Mouse (Mus musculus) midbrain, embryonic 15.5 days (tissue): ENCODE measurements around the gene Mlec. TPM values are rescaled to one million over a fixed set of nuclear protein-coding genes. Genes with fewer than 3 reads are reported as not detected.

ENCODE experiments used
- ATAC-seq: fragments of 200-750 bp; cut with Nextera tagmentation; replicated peaks from 2 replicates; pipeline ENCODE4 v1.8.0; 2017; ENCODE audit warnings: moderate TSS enrichment
- H3K27ac ChIP-seq: fragments of 300-500 bp; sonication (generic); 2 replicates; pipeline ENCODE4 v1.5.1; 2015; ENCODE audit warnings: mild to moderate bottlenecking, inconsistent platforms
- H3K27me3 ChIP-seq: fragments of 300-500 bp; sonication (generic); replicated peaks from 2 replicates; pipeline ENCODE4 v1.6.1; 2015; ENCODE audit warnings: inconsistent platforms
- H3K36me3 ChIP-seq: fragments of 300-500 bp; sonication (generic); replicated peaks from 2 replicates; pipeline ENCODE4 v1.6.1; 2015; ENCODE audit warnings: inconsistent platforms
- H3K4me1 ChIP-seq: fragments of 300-500 bp; sonication (generic); 2 replicates; pipeline ENCODE4 v1.6.1; 2015; ENCODE audit warnings: inconsistent platforms
- H3K4me2 ChIP-seq: fragments of 300-500 bp; sonication (generic); 2 replicates; pipeline ENCODE4 v1.6.1; 2015; ENCODE audit warnings: inconsistent platforms, mild to moderate bottlenecking, moderate library complexity
- H3K4me3 ChIP-seq: fragments of 300-500 bp; sonication (generic); 2 replicates; pipeline ENCODE4 v1.5.1; 2015; ENCODE audit warnings: mild to moderate bottlenecking, inconsistent platforms
- H3K9ac ChIP-seq: fragments of 300-500 bp; sonication (generic); 2 replicates; pipeline ENCODE4 v1.6.1; 2015; ENCODE audit warnings: mild to moderate bottlenecking, inconsistent platforms
- H3K9me3 ChIP-seq: fragments of 300-500 bp; sonication (generic); 2 replicates; pipeline ENCODE4 v1.6.1; 2016; ENCODE audit warnings: inconsistent platforms
- WGBS: fragments of 180-500 bp; shearing (Covaris S2); methylation state at CpG from one replicate; pipeline ENCODE4 v1.1.7; 2015; ENCODE audit warnings: mixed read lengths; 5-methylcytosine and 5-hydroxymethylcytosine counted together
- polyA plus RNA-seq: library from polyadenylated mRNA; unstranded; fragments of >200 nt; fragmentation: Nextera tagmentation; extraction: Ambion mirVana; gene quantifications from 2 replicates; pipeline ENCODE4 v1.2.1, GENCODE M21; 2015

The Mlec gene
- polyA plus RNA-seq, 1 experiment from 2014 or later: 28.9 TPM

- Histone ChIP-seq H3K27me3 (no peaks in the 10 kb centered on the region), H3K9ac (no peak overlapping the region), H3K4me1 (no peaks in the 10 kb centered on the region), H3K4me2 (no peak overlapping the region), H3K36me3 (peaks cover 29% of the 10 kb centered on the region; the same call in 1 of the 2 replicates), H3K9me3 (no peaks in the 10 kb centered on the region), H3K27ac (no peak overlapping the region), H3K4me3 (no peak overlapping the region)
- WGBS: 86% methylated on average over 6 of the region's 6 CpGs
- ATAC-seq: no peak
These were observed 57.5 kb downstream of the Mlec start for GRCm38 (mm10) chr5:115100473-115100872.

- H3K36me3 ChIP-seq: peaks cover 32% of the 10 kb centered on the region; the same call in 1 of the 2 replicates
- no peak overlapping the region for H3K9ac ChIP-seq
These were observed 58.0 kb downstream of the Mlec start for GRCm38 (mm10) chr5:115099991-115100390.

GRCm38 (mm10) chr5:115099530-115099929, 58.4 kb downstream of the Mlec start:
- H3K9me3 ChIP-seq: no peaks in the 10 kb centered on the region
- H3K4me3 ChIP-seq: no peak overlapping the region
- 85% methylated on average over 5 of the region's 5 CpGs for WGBS
- no peak overlapping the region for H3K4me2 ChIP-seq
- H3K27ac ChIP-seq: no peak overlapping the region
- no peak for ATAC-seq
- no peaks in the 10 kb centered on the region for H3K27me3 ChIP-seq
- H3K36me3 ChIP-seq: peaks cover 36% of the 10 kb centered on the region; the same call in 1 of the 2 replicates
- no peak overlapping the region for H3K9ac ChIP-seq
- no peaks in the 10 kb centered on the region for H3K4me1 ChIP-seq

More at GRCm38 (mm10) chr5:115099991-115100390, 58.0 kb downstream of the Mlec start:
- ATAC-seq: no peak
- Histone ChIP-seq H3K4me3 (no peak overlapping the region), H3K4me2 (no peak overlapping the region), H3K27ac (no peak overlapping the region), H3K9me3 (no peaks in the 10 kb centered on the region), H3K4me1 (no peaks in the 10 kb centered on the region), H3K27me3 (no peaks in the 10 kb centered on the region)
- WGBS: 83% methylated on average over 9 of the region's 9 CpGs

- H3K4me2 ChIP-seq: no peak within 1 kb of the TSS
- H3K9me3 ChIP-seq: no peaks in the 10 kb centered on the region
- H3K27me3 ChIP-seq: no peaks in the 10 kb centered on the region
- H3K9ac ChIP-seq: no peak within 1 kb of the TSS
- WGBS: 91% methylated on average over 8 of the region's 8 CpGs
- no peaks in the 10 kb centered on the region for H3K4me1 ChIP-seq
- H3K36me3 ChIP-seq: peaks cover 36% of the 10 kb centered on the region; the same call in 1 of the 2 replicates
- ATAC-seq: no peak
- no peak within 1 kb of the TSS for H3K4me3 ChIP-seq
- no peak within 1 kb of the TSS for H3K27ac ChIP-seq
These were observed 59.8 kb downstream of the Mlec start, which contains the start of gene Gm10401 for GRCm38 (mm10) chr5:115098195-115098594. TSS of gene Gm10401 (minus strand) at chr5:115098295.

Other genes starting within 250 kb of the Mlec start
- gene Oasl1, start 234.9 kb downstream of the Mlec start, polyA plus RNA-seq: 0.40 and 0.68 TPM in 2 replicates
- 116 and 122 TPM in 2 replicates for gene 2210016L21Rik, start 216.0 kb downstream of the Mlec start, polyA plus RNA-seq
- 0.05 and 0.10 TPM in 2 replicates for gene Hnf1a, start 187.1 kb downstream of the Mlec start, polyA plus RNA-seq
- 35.1 and 47.1 TPM in 2 replicates for gene Sppl3, start 147.0 kb downstream of the Mlec start, polyA plus RNA-seq
- 43.4 and 51.0 TPM in 2 replicates for gene Gm10401, start 59.9 kb downstream of the Mlec start, polyA plus RNA-seq
- gene Acads, start 38.8 kb downstream of the Mlec start, polyA plus RNA-seq: 16.0 and 19.4 TPM in 2 replicates
- 35.1 and 38.2 TPM in 2 replicates for gene Unc119b, start 23.2 kb downstream of the Mlec start, polyA plus RNA-seq
- gene Cabp1, start 36.2 kb upstream of the Mlec start, polyA plus RNA-seq: 5.2 and 6.0 TPM in 2 replicates
- gene Pop5, start 77.7 kb upstream of the Mlec start, polyA plus RNA-seq: 93.6 and 94.4 TPM in 2 replicates
- gene Rnf10, start 114.7 kb upstream of the Mlec start, polyA plus RNA-seq: 202 and 219 TPM in 2 replicates
- gene Coq5, start 121.5 kb upstream of the Mlec start, polyA plus RNA-seq: 57.0 and 57.2 TPM in 2 replicates
- gene Dynll1, start 142.8 kb upstream of the Mlec start, polyA plus RNA-seq: 1,095 and 1,182 TPM in 2 replicates
- 142 and 146 TPM in 2 replicates for gene Srsf9, start 169.0 kb upstream of the Mlec start, polyA plus RNA-seq
- 35.6 and 39.4 TPM in 2 replicates for gene Gatc, start 183.0 kb upstream of the Mlec start, polyA plus RNA-seq
- gene Triap1, start 183.0 kb upstream of the Mlec start, polyA plus RNA-seq: 49.3 and 49.6 TPM in 2 replicates
- gene Cox6a1, start 190.8 kb upstream of the Mlec start, polyA plus RNA-seq: 1,062 and 1,092 TPM in 2 replicates